Mouse (Mus musculus) neural tube, embryonic 10.5 days (tissue): ENCODE results near the gene Med4.
A peak's percentile ranks its signal among the peaks of the same experiment; 100 is the strongest.

Experiments
- DNase-seq: peaks from one replicate; pipeline ENCODE4 v3.0.0-alpha.2; 2017; ENCODE audit warnings: low spot score; ENCODE audit errors: extremely low spot score

Gene Med4

GRCm38 (mm10) chr14:73509765-73510423, at the start of gene Med4:
Med4 (plus strand) TSS chr14:73510025.
- DNase-seq, result peak; percentile 98

- DNase-seq, result no peak
These were observed 49.2 kb upstream of the Med4 start for GRCm38 (mm10) chr14:73460514-73461134.

- DNase-seq, result no peak
These were observed 47.6 kb upstream of the Med4 start for GRCm38 (mm10) chr14:73462211-73462610.

GRCm38 (mm10) chr14:73467697-73468096, 42.1 kb upstream of the Med4 start:
- no peak for DNase-seq

- DNase-seq, result no peak
These were observed 40.3 kb upstream of the Med4 start for GRCm38 (mm10) chr14:73469506-73469905.

- DNase-seq, result no peak
These were observed 39.2 kb upstream of the Med4 start for GRCm38 (mm10) chr14:73470593-73470992.

GRCm38 (mm10) chr14:73472205-73472604, 37.6 kb upstream of the Med4 start:
- DNase-seq, result no peak

GRCm38 (mm10) chr14:73473670-73474460, 36.0 kb upstream of the Med4 start:
- no peak for DNase-seq

GRCm38 (mm10) chr14:73474636-73475093, 35.2 kb upstream of the Med4 start:
- no peak for DNase-seq

- no peak for DNase-seq
These were observed 34.3 kb upstream of the Med4 start for GRCm38 (mm10) chr14:73475506-73475905.

- DNase-seq, result no peak
These were observed 33.4 kb upstream of the Med4 start for GRCm38 (mm10) chr14:73476361-73476934.

GRCm38 (mm10) chr14:73477077-73477476, 32.7 kb upstream of the Med4 start:
- DNase-seq, result no peak

GRCm38 (mm10) chr14:73478321-73478720, 31.5 kb upstream of the Med4 start:
- DNase-seq, result no peak

- no peak for DNase-seq
These were observed 30.1 kb upstream of the Med4 start for GRCm38 (mm10) chr14:73479771-73480170.

GRCm38 (mm10) chr14:73483516-73484229, 26.2 kb upstream of the Med4 start:
- DNase-seq, result no peak

GRCm38 (mm10) chr14:73484366-73485110, 25.3 kb upstream of the Med4 start:
- DNase-seq, result no peak

- no peak for DNase-seq
These were observed 23.2 kb upstream of the Med4 start for GRCm38 (mm10) chr14:73486641-73487040.

- DNase-seq, result no peak
These were observed 16.5 kb upstream of the Med4 start for GRCm38 (mm10) chr14:73493356-73493755.

- no peak for DNase-seq
These were observed 15.7 kb upstream of the Med4 start for GRCm38 (mm10) chr14:73494122-73494521.

- DNase-seq, result no peak
These were observed 14.1 kb upstream of the Med4 start for GRCm38 (mm10) chr14:73495753-73496152.

- no peak for DNase-seq
These were observed 8.5 kb upstream of the Med4 start for GRCm38 (mm10) chr14:73501283-73501682.
